Mouse (Mus musculus): ENCODE data around the gene Skint2.

Gene Skint2

GRCm38 (mm10) chr4:112556894-112557293, at the start of gene Skint2:
Gene Skint2, plus strand, starts transcription at chr4:112557194.
- DNase-seq: no peak

Measured in cerebellum, postnatal 10 days (tissue).